Mouse (Mus musculus): ENCODE results near the gene Cped1. TPM values are rescaled to one million over a fixed set of nuclear protein-coding genes. Genes with fewer than 3 reads are reported as not detected.
A peak's percentile ranks its signal among the peaks of the same experiment; 100 is the strongest.

Cped1 gene
- polyA plus RNA-seq, 1 experiment from 2014 or later = 23.0 TPM

- DNase-seq (ENCODE audit: low spot score) (no peak), ATAC-seq (replicated peaks; ENCODE audit: low FRiP score, low read depth) (no peak)
- H3K4me3 ChIP-seq (replicated peaks; ENCODE audit: low read depth, low read length) = no peak overlapping the region
- H3K4me1 ChIP-seq (replicated peaks; ENCODE audit: insufficient read depth, low read length) = peaks cover 21% of the 10 kb centered on the region; the same call in 1 of the 2 replicates
- peak overlapping the region; percentile 67 for H3K27ac ChIP-seq
- no peaks in the 10 kb centered on the region for H3K36me3 ChIP-seq (ENCODE audit: insufficient read depth, low read length)
- 20% methylated on average over 4 of the region's 4 CpGs for WGBS
- no peaks in the 10 kb centered on the region for H3K9me3 ChIP-seq (replicated peaks; ENCODE audit: low read length)
- no peak overlapping the region for H3K9ac ChIP-seq (ENCODE audit: low read depth, low read length)
- H3K4me2 ChIP-seq (ENCODE audit: low read length) = no peak overlapping the region
- H3K27me3 ChIP-seq (ENCODE audit: insufficient read depth, low read length) = no peaks in the 10 kb centered on the region
- no peak for TF ChIP-seq CTCF (IDR thresholded peaks at IDR 0.05; ENCODE audit: low read depth)
Observed at GRCm38 (mm10) chr6:21998131-21998530, 12.4 kb downstream of the Cped1 start.

GRCm38 (mm10) chr6:21999025-21999424 lies 13.3 kb downstream of the Cped1 start:
- TF ChIP-seq CTCF (IDR thresholded peaks at IDR 0.05; ENCODE audit: low read depth) = no peak
- DNase-seq (ENCODE audit: low spot score) = peak; percentile 89
- Histone ChIP-seq H3K27me3 (ENCODE audit: insufficient read depth, low read length) (no peaks in the 10 kb centered on the region), H3K4me1 (replicated peaks; ENCODE audit: insufficient read depth, low read length) (peaks cover 21% of the 10 kb centered on the region; the same call in 1 of the 2 replicates), H3K36me3 (ENCODE audit: insufficient read depth, low read length) (no peaks in the 10 kb centered on the region), H3K9me3 (replicated peaks; ENCODE audit: low read length) (no peaks in the 10 kb centered on the region), H3K4me2 (ENCODE audit: low read length) (peak overlapping the region; percentile 47), H3K27ac (peak overlapping the region; percentile 67), H3K9ac (ENCODE audit: low read depth, low read length) (no peak overlapping the region), H3K4me3 (replicated peaks; ENCODE audit: low read depth, low read length) (0 out of 2 replicates have a peak overlapping the region, but pooled peaks have one; percentile 7)
- ATAC-seq (replicated peaks; ENCODE audit: low FRiP score, low read depth) = no peak
- WGBS = 5% methylated on average over 11 of the region's 11 CpGs

GRCm38 (mm10) chr6:22000086-22000485 lies 14.4 kb downstream of the Cped1 start:
- Histone ChIP-seq H3K4me1 (replicated peaks; ENCODE audit: insufficient read depth, low read length) (peaks cover 21% of the 10 kb centered on the region; the same call in 1 of the 2 replicates), H3K27ac (peak overlapping the region; percentile 67; the same call in 1 of the 2 replicates)

GRCm38 (mm10) chr6:22000881-22001280 lies 15.2 kb downstream of the Cped1 start:
- DNase-seq (ENCODE audit: low spot score) = no peak
- Histone ChIP-seq H3K4me1 (replicated peaks; ENCODE audit: insufficient read depth, low read length) (peaks cover 21% of the 10 kb centered on the region; the same call in 1 of the 2 replicates), H3K27ac (peak overlapping the region; percentile 67), H3K4me3 (replicated peaks; ENCODE audit: low read depth, low read length) (no peak overlapping the region), H3K9me3 (replicated peaks; ENCODE audit: low read length) (no peaks in the 10 kb centered on the region), H3K27me3 (ENCODE audit: insufficient read depth, low read length) (no peaks in the 10 kb centered on the region), H3K9ac (ENCODE audit: low read depth, low read length) (no peak overlapping the region), H3K36me3 (ENCODE audit: insufficient read depth, low read length) (no peaks in the 10 kb centered on the region), H3K4me2 (ENCODE audit: low read length) (no peak overlapping the region)
- WGBS = 46% methylated on average over 3 of the region's 3 CpGs
- no peak for ATAC-seq (replicated peaks; ENCODE audit: low FRiP score, low read depth)
- TF ChIP-seq CTCF (IDR thresholded peaks at IDR 0.05; ENCODE audit: low read depth) = no peak

More at GRCm38 (mm10) chr6:22000086-22000485, 14.4 kb downstream of the Cped1 start:
- TF ChIP-seq CTCF (IDR thresholded peaks at IDR 0.05; ENCODE audit: low read depth) = no peak
- no peaks in the 10 kb centered on the region for H3K36me3 ChIP-seq (ENCODE audit: insufficient read depth, low read length)
- DNase-seq (ENCODE audit: low spot score) = peak; percentile 93
- ATAC-seq (replicated peaks; ENCODE audit: low FRiP score, low read depth) = peak; percentile 71
- no peaks in the 10 kb centered on the region for H3K27me3 ChIP-seq (ENCODE audit: insufficient read depth, low read length)
- H3K4me2 ChIP-seq (ENCODE audit: low read length) = no peak overlapping the region
- no peaks in the 10 kb centered on the region for H3K9me3 ChIP-seq (replicated peaks; ENCODE audit: low read length)
- WGBS = 15% methylated on average over 6 of the region's 6 CpGs
- no peak overlapping the region for H3K4me3 ChIP-seq (replicated peaks; ENCODE audit: low read depth, low read length)
- H3K9ac ChIP-seq (ENCODE audit: low read depth, low read length) = no peak overlapping the region

- H3K9ac ChIP-seq (ENCODE audit: low read depth, low read length) = no peak overlapping the region
- H3K4me2 ChIP-seq (ENCODE audit: low read length) = no peak overlapping the region
- ATAC-seq (replicated peaks; ENCODE audit: low FRiP score, low read depth) (no peak), DNase-seq (ENCODE audit: low spot score) (no peak)
- H3K27ac ChIP-seq = 0 out of 2 replicates have a peak overlapping the region, but pooled peaks have one; percentile 67
- no peaks in the 10 kb centered on the region for H3K36me3 ChIP-seq (ENCODE audit: insufficient read depth, low read length)
- TF ChIP-seq CTCF (IDR thresholded peaks at IDR 0.05; ENCODE audit: low read depth) = no peak
- peaks cover 21% of the 10 kb centered on the region; the same call in 1 of the 2 replicates for H3K4me1 ChIP-seq (replicated peaks; ENCODE audit: insufficient read depth, low read length)
- no peaks in the 10 kb centered on the region for H3K9me3 ChIP-seq (replicated peaks; ENCODE audit: low read length)
- no peaks in the 10 kb centered on the region for H3K27me3 ChIP-seq (ENCODE audit: insufficient read depth, low read length)
- H3K4me3 ChIP-seq (replicated peaks; ENCODE audit: low read depth, low read length) = no peak overlapping the region
- WGBS = 55% methylated on average over 5 of the region's 5 CpGs
Observed at GRCm38 (mm10) chr6:22001284-22001916, 15.7 kb downstream of the Cped1 start.

- H3K9ac ChIP-seq (ENCODE audit: low read depth, low read length) = peak overlapping the region; percentile 32; the same call in 1 of the 2 replicates
- peak overlapping the region; percentile 90 for H3K27ac ChIP-seq
- peak overlapping the region; percentile 25; the same call in 1 of the 2 replicates for H3K4me2 ChIP-seq (ENCODE audit: low read length)
- H3K4me1 ChIP-seq (replicated peaks; ENCODE audit: insufficient read depth, low read length) = peaks cover 21% of the 10 kb centered on the region; the same call in 1 of the 2 replicates
- H3K9me3 ChIP-seq (replicated peaks; ENCODE audit: low read length) = no peaks in the 10 kb centered on the region
- H3K36me3 ChIP-seq (ENCODE audit: insufficient read depth, low read length) = no peaks in the 10 kb centered on the region
- TF ChIP-seq CTCF (IDR thresholded peaks at IDR 0.05; ENCODE audit: low read depth) = no peak
- DNase-seq (ENCODE audit: low spot score) = peak; percentile 86
- WGBS = 43% methylated on average over 17 of the region's 17 CpGs
- ATAC-seq (replicated peaks; ENCODE audit: low FRiP score, low read depth) = peak; percentile 30
- H3K4me3 ChIP-seq (replicated peaks; ENCODE audit: low read depth, low read length) = no peak overlapping the region
- H3K27me3 ChIP-seq (ENCODE audit: insufficient read depth, low read length) = no peaks in the 10 kb centered on the region
Observed at GRCm38 (mm10) chr6:22002521-22003199, 16.9 kb downstream of the Cped1 start.

Data from kidney, postnatal 0 days (tissue).